Mouse (Mus musculus): ENCODE data around the gene Notch1. TPM values are rescaled to one million over a fixed set of nuclear protein-coding genes. Genes with fewer than 3 reads are reported as not detected.

Notch1 gene
- polyA plus RNA-seq, 1 experiment from 2014 or later, result 24.3 TPM

DNA sequence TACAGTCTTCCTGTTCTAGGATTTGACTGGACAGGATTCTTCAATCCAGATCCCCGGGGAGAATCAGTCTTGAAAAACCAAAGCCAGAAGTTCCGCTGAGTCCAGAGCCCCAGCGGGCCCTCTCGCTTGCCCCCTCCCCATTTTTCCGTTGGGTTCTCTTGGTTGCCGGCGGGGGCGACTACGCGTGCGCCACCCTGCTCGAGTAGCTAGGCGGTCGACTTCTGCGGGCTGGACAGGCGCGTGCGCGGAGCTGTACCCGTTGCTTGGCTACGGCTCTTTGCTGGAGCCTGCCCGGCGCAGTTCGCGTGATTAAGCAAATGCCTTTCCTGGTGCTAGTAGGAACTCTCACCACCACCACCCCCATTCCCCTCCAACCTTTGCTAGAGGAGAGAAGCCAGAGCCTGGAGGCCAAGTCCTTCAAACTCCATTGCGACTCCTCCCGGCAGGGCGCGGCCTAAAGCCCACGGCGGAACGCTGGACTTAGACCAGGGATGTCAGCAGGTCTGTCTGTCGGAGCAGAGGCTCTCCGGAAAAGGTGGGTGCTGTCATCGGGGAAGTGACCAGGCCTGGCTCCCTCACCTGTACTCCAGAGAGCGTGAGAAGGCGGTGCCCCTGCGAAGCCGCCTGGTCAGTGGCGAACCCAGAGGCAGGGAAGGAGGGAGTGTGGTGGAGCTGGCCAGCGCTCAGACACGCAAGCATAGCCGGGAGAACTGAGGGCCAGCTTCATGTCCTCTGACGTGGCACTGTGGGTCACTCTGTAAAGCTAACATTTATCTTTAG, 70.6 kb downstream of the Notch1 start:
- ATAC-seq (replicated peaks; ENCODE audit: low FRiP score, low TSS enrichment, low read depth) (peak; percentile 92), DNase-seq (ENCODE audit: low spot score) (peak; percentile 99)
- H3K4me3 ChIP-seq (ENCODE audit: low read depth, low read length), result peak overlapping the region; percentile 95
- H3K36me3 ChIP-seq (ENCODE audit: control insufficient read depth, insufficient read depth, low read length), result peaks cover 10% of the 10 kb centered on the region
- H3K4me1 ChIP-seq (replicated peaks; ENCODE audit: control insufficient read depth, insufficient read depth, low read length), result peaks cover 24% of the 10 kb centered on the region
- peak overlapping the region; percentile 93 for H3K4me2 ChIP-seq (ENCODE audit: low read length)
- H3K9ac ChIP-seq (ENCODE audit: low read length), result peak overlapping the region; percentile 53
- H3K9me3 ChIP-seq (ENCODE audit: control insufficient read depth, low read length), result no peaks in the 10 kb centered on the region
- H3K27ac ChIP-seq (ENCODE audit: low read depth), result peak overlapping the region; percentile 80
- no peaks in the 10 kb centered on the region for H3K27me3 ChIP-seq (replicated peaks; ENCODE audit: control insufficient read depth, insufficient read depth, low read length)
- WGBS, result under 1% methylated on average over 44 of the region's 44 CpGs

GRCm38 (mm10) chr2:26444946-26445665, 71.4 kb downstream of the Notch1 start, which contains the start of gene Sec16a:
Gene Sec16a, minus strand, starts transcription at chr2:26445216.
- DNase-seq (ENCODE audit: low spot score) (peak; percentile 99), ATAC-seq (replicated peaks; ENCODE audit: low FRiP score, low TSS enrichment, low read depth) (peak; percentile 92)
- Histone ChIP-seq H3K9ac (ENCODE audit: low read length) (peak within 1 kb of the TSS; percentile 75), H3K4me1 (replicated peaks; ENCODE audit: control insufficient read depth, insufficient read depth, low read length) (peaks cover 24% of the 10 kb centered on the region), H3K4me2 (ENCODE audit: low read length) (peak within 1 kb of the TSS; percentile 97), H3K27ac (ENCODE audit: low read depth) (peak within 1 kb of the TSS; percentile 83), H3K27me3 (replicated peaks; ENCODE audit: control insufficient read depth, insufficient read depth, low read length) (no peaks in the 10 kb centered on the region), H3K4me3 (ENCODE audit: low read depth, low read length) (peak within 1 kb of the TSS; percentile 95), H3K36me3 (ENCODE audit: control insufficient read depth, insufficient read depth, low read length) (peaks cover 18% of the 10 kb centered on the region), H3K9me3 (ENCODE audit: control insufficient read depth, low read length) (no peaks in the 10 kb centered on the region)
- WGBS, result under 1% methylated on average over 60 of the region's 61 CpGs

GRCm38 (mm10) chr2:26444368-26444767, 72.1 kb downstream of the Notch1 start:
- no peak for ATAC-seq (replicated peaks; ENCODE audit: low FRiP score, low TSS enrichment, low read depth)
- peaks cover 24% of the 10 kb centered on the region for H3K4me1 ChIP-seq (replicated peaks; ENCODE audit: control insufficient read depth, insufficient read depth, low read length)

DNA sequence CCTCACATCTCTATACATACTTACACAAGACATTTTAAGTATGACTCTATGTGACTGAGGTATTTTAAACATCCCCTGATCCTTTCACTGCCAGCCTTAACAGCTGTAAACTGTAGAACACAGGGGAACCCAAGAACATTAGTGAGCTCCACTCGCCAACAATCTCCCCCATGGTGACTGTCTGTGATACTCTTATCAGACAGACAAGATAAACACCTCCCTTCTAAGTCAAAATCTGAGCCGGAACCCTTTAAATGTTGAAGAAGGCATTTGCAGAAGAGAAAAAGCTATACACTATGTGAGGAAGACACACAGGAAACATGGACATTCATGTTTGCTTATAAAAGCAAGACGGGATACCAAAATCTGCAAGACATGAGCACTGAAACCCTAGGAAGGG, 72.6 kb downstream of the Notch1 start:
- Histone ChIP-seq H3K4me3 (ENCODE audit: low read depth, low read length) (peak overlapping the region; percentile 95), H3K27me3 (replicated peaks; ENCODE audit: control insufficient read depth, insufficient read depth, low read length) (no peaks in the 10 kb centered on the region), H3K9ac (ENCODE audit: low read length) (peak overlapping the region; percentile 75), H3K4me2 (ENCODE audit: low read length) (peak overlapping the region; percentile 97), H3K4me1 (replicated peaks; ENCODE audit: control insufficient read depth, insufficient read depth, low read length) (peaks cover 24% of the 10 kb centered on the region), H3K27ac (ENCODE audit: low read depth) (no peak overlapping the region), H3K36me3 (ENCODE audit: control insufficient read depth, insufficient read depth, low read length) (peaks cover 30% of the 10 kb centered on the region), H3K9me3 (ENCODE audit: control insufficient read depth, low read length) (no peaks in the 10 kb centered on the region)
- WGBS, result 24% methylated on average over 3 of the region's 3 CpGs
- ATAC-seq (replicated peaks; ENCODE audit: low FRiP score, low TSS enrichment, low read depth) (no peak), DNase-seq (ENCODE audit: low spot score) (no peak)

More at GRCm38 (mm10) chr2:26444368-26444767, 72.1 kb downstream of the Notch1 start:
- peak overlapping the region; percentile 83 for H3K27ac ChIP-seq (ENCODE audit: low read depth)
- no peaks in the 10 kb centered on the region for H3K9me3 ChIP-seq (ENCODE audit: control insufficient read depth, low read length)
- 3% methylated on average over 15 of the region's 15 CpGs for WGBS
- peak overlapping the region; percentile 97 for H3K4me2 ChIP-seq (ENCODE audit: low read length)
- DNase-seq (ENCODE audit: low spot score), result no peak
- H3K36me3 ChIP-seq (ENCODE audit: control insufficient read depth, insufficient read depth, low read length), result peaks cover 25% of the 10 kb centered on the region
- peak overlapping the region; percentile 95 for H3K4me3 ChIP-seq (ENCODE audit: low read depth, low read length)
- peak overlapping the region; percentile 75 for H3K9ac ChIP-seq (ENCODE audit: low read length)
- H3K27me3 ChIP-seq (replicated peaks; ENCODE audit: control insufficient read depth, insufficient read depth, low read length), result no peaks in the 10 kb centered on the region

DNA sequence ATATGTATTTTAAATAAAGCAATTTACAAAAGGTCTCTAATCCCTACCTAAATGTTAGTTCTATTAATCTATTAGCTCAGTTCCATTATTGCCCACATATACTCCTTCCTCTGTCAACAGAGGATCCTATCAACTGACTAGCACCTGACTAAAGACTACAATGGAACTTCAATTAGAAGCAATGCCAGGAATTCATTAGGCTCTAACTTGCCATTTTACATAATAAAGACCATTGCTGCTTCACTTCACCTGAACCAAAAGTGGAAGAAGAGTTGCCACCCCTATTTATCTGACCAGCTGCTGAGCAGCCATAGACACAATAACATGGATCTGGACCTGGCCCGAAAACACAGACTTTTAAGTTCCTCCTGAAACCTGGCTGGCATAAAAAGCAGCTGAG, 73.6 kb downstream of the Notch1 start:
- Histone ChIP-seq H3K9ac (ENCODE audit: low read length) (no peak overlapping the region), H3K27ac (ENCODE audit: low read depth) (no peak overlapping the region), H3K4me2 (ENCODE audit: low read length) (no peak overlapping the region), H3K36me3 (ENCODE audit: control insufficient read depth, insufficient read depth, low read length) (peaks cover 40% of the 10 kb centered on the region), H3K9me3 (ENCODE audit: control insufficient read depth, low read length) (no peaks in the 10 kb centered on the region), H3K4me1 (replicated peaks; ENCODE audit: control insufficient read depth, insufficient read depth, low read length) (peaks cover 24% of the 10 kb centered on the region), H3K27me3 (replicated peaks; ENCODE audit: control insufficient read depth, insufficient read depth, low read length) (no peaks in the 10 kb centered on the region), H3K4me3 (ENCODE audit: low read depth, low read length) (no peak overlapping the region)
- WGBS, result 88% methylated on average over 1 of the region's 1 CpGs
- no peak for ATAC-seq (replicated peaks; ENCODE audit: low FRiP score, low TSS enrichment, low read depth)
- DNase-seq (ENCODE audit: low spot score), result no peak

- Histone ChIP-seq H3K27ac (ENCODE audit: low read depth) (no peak overlapping the region), H3K27me3 (replicated peaks; ENCODE audit: control insufficient read depth, insufficient read depth, low read length) (no peaks in the 10 kb centered on the region), H3K4me3 (ENCODE audit: low read depth, low read length) (no peak overlapping the region), H3K9me3 (ENCODE audit: control insufficient read depth, low read length) (no peaks in the 10 kb centered on the region), H3K4me1 (replicated peaks; ENCODE audit: control insufficient read depth, insufficient read depth, low read length) (peaks cover 19% of the 10 kb centered on the region), H3K36me3 (ENCODE audit: control insufficient read depth, insufficient read depth, low read length) (peaks cover 51% of the 10 kb centered on the region), H3K4me2 (ENCODE audit: low read length) (no peak overlapping the region), H3K9ac (ENCODE audit: low read length) (no peak overlapping the region)
- WGBS, result 85% methylated on average over 5 of the region's 5 CpGs
- DNase-seq (ENCODE audit: low spot score), result no peak
- ATAC-seq (replicated peaks; ENCODE audit: low FRiP score, low TSS enrichment, low read depth), result no peak
Observed at GRCm38 (mm10) chr2:26441688-26442087, 74.8 kb downstream of the Notch1 start.

DNA sequence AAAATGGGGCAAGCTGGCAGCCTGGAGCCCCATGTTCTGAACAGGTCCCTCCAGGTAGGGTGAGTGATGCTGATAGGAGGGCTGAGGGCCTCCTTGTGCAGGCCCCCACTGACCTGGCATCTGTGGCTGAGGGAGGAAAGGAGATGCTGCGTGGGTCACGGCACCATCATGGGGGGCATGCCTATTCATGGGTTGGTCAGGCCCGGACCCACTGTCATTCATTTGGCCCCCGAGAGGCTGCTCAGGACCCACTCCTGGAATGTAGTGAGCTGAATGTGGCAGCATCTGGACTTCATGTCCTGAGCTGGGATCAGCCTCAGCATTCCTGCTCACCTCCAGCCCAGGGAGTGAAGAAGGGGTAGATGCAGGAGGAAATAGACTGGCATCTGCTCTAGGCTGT, 75.2 kb downstream of the Notch1 start:
- H3K27ac ChIP-seq (ENCODE audit: low read depth), result no peak overlapping the region
- H3K9me3 ChIP-seq (ENCODE audit: control insufficient read depth, low read length), result no peaks in the 10 kb centered on the region
- H3K4me3 ChIP-seq (ENCODE audit: low read depth, low read length), result no peak overlapping the region
- no peaks in the 10 kb centered on the region for H3K27me3 ChIP-seq (replicated peaks; ENCODE audit: control insufficient read depth, insufficient read depth, low read length)
- H3K4me2 ChIP-seq (ENCODE audit: low read length), result no peak overlapping the region
- H3K36me3 ChIP-seq (ENCODE audit: control insufficient read depth, insufficient read depth, low read length), result peaks cover 53% of the 10 kb centered on the region
- 96% methylated on average over 4 of the region's 4 CpGs for WGBS
- peaks cover 15% of the 10 kb centered on the region for H3K4me1 ChIP-seq (replicated peaks; ENCODE audit: control insufficient read depth, insufficient read depth, low read length)
- ATAC-seq (replicated peaks; ENCODE audit: low FRiP score, low TSS enrichment, low read depth), result no peak
- no peak for DNase-seq (ENCODE audit: low spot score)
- H3K9ac ChIP-seq (ENCODE audit: low read length), result no peak overlapping the region

DNA sequence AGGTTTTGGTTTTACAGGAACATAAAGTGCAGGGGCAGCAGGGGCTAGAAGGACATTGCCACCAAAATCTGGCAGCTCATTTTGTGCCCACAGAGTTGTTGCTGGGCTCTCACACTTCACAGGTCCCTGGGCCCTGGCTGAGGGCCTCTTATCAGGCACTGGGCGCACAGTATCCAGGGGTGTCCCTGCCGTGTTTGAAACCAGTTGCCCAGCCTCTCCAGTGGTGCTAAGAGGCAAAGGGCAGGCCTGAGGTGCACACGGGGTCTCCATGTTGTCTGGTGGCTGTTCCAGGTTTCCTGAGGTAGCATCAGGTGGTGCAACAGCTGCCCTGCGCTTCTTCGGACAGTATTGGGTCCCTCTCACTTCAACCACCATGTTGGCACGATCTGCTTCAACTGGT, 76.8 kb downstream of the Notch1 start:
- H3K36me3 ChIP-seq (ENCODE audit: control insufficient read depth, insufficient read depth, low read length), result peaks cover 69% of the 10 kb centered on the region
- no peaks in the 10 kb centered on the region for H3K27me3 ChIP-seq (replicated peaks; ENCODE audit: control insufficient read depth, insufficient read depth, low read length)
- no peak overlapping the region for H3K4me2 ChIP-seq (ENCODE audit: low read length)
- H3K9me3 ChIP-seq (ENCODE audit: control insufficient read depth, low read length), result no peaks in the 10 kb centered on the region
- no peak overlapping the region for H3K9ac ChIP-seq (ENCODE audit: low read length)
- no peak for DNase-seq (ENCODE audit: low spot score)
- ATAC-seq (replicated peaks; ENCODE audit: low FRiP score, low TSS enrichment, low read depth), result no peak
- peaks cover 14% of the 10 kb centered on the region; the same call in 1 of the 2 replicates for H3K4me1 ChIP-seq (replicated peaks; ENCODE audit: control insufficient read depth, insufficient read depth, low read length)
- 93% methylated on average over 6 of the region's 6 CpGs for WGBS
- no peak overlapping the region for H3K27ac ChIP-seq (ENCODE audit: low read depth)
- H3K4me3 ChIP-seq (ENCODE audit: low read depth, low read length), result no peak overlapping the region

All from intestine, embryonic 14.5 days (tissue).